Mouse (Mus musculus): ENCODE results near the gene Pola2. TPM values are rescaled to one million over a fixed set of nuclear protein-coding genes. Genes with fewer than 3 reads are reported as not detected.

The Pola2 gene
- polyA plus RNA-seq, 1 experiment, result 16.8 TPM

- H3K27ac ChIP-seq (ENCODE audit: insufficient read depth, low read length), result peak overlapping the region; percentile 40
- peak; percentile 99 for DNase-seq
- TF ChIP-seq POLR2A (IDR thresholded peaks at IDR 0.05; ENCODE audit: borderline replicate concordance, insufficient read depth, low read length), result peak; percentile 97; the same call in 1 of the 2 replicates
- TF ChIP-seq CTCF (IDR thresholded peaks at IDR 0.05; ENCODE audit: borderline replicate concordance, insufficient read depth, low read depth, low read length), result no peak
- peaks cover 8% of the 10 kb centered on the region for H3K4me1 ChIP-seq (ENCODE audit: control insufficient read depth, insufficient read depth, low read length)
- H3K4me3 ChIP-seq (replicated peaks; ENCODE audit: insufficient read depth, low read depth, low read length), result peak overlapping the region; percentile 87
- H3K27me3 ChIP-seq (ENCODE audit: control insufficient read depth, insufficient read depth, low read length), result no peaks in the 10 kb centered on the region
- under 1% methylated on average over 59 of the region's 59 CpGs for WGBS
Observed at GRCm38 (mm10) chr19:5912103-5913006, 51.6 kb downstream of the Pola2 start.

- Histone ChIP-seq H3K4me3 (replicated peaks; ENCODE audit: insufficient read depth, low read depth, low read length) (peak overlapping the region; percentile 87), H3K27ac (ENCODE audit: insufficient read depth, low read length) (peak overlapping the region; percentile 21), H3K27me3 (ENCODE audit: control insufficient read depth, insufficient read depth, low read length) (no peaks in the 10 kb centered on the region), H3K4me1 (ENCODE audit: control insufficient read depth, insufficient read depth, low read length) (peaks cover 10% of the 10 kb centered on the region)
- WGBS, result 1% methylated on average over 14 of the region's 14 CpGs
- no peak for DNase-seq
- TF ChIP-seq CTCF (IDR thresholded peaks at IDR 0.05; ENCODE audit: borderline replicate concordance, insufficient read depth, low read depth, low read length) (no peak), POLR2A (IDR thresholded peaks at IDR 0.05; ENCODE audit: borderline replicate concordance, insufficient read depth, low read length) (no peak)
Observed at GRCm38 (mm10) chr19:5911430-5912102, 52.4 kb downstream of the Pola2 start.

- 5% methylated on average over 6 of the region's 6 CpGs for WGBS
- TF ChIP-seq POLR2A (IDR thresholded peaks at IDR 0.05; ENCODE audit: borderline replicate concordance, insufficient read depth, low read length) (no peak), CTCF (IDR thresholded peaks at IDR 0.05; ENCODE audit: borderline replicate concordance, insufficient read depth, low read depth, low read length) (no peak)
- no peak for DNase-seq
- no peak overlapping the region for H3K27ac ChIP-seq (ENCODE audit: insufficient read depth, low read length)
- H3K27me3 ChIP-seq (ENCODE audit: control insufficient read depth, insufficient read depth, low read length), result no peaks in the 10 kb centered on the region
- H3K4me1 ChIP-seq (ENCODE audit: control insufficient read depth, insufficient read depth, low read length), result peaks cover 10% of the 10 kb centered on the region
- H3K4me3 ChIP-seq (replicated peaks; ENCODE audit: insufficient read depth, low read depth, low read length), result peak overlapping the region; percentile 26
Observed at GRCm38 (mm10) chr19:5910221-5910620, 53.8 kb downstream of the Pola2 start.

GRCm38 (mm10) chr19:5907275-5907674 is 56.7 kb downstream of the Pola2 start:
- Histone ChIP-seq H3K4me3 (replicated peaks; ENCODE audit: insufficient read depth, low read depth, low read length) (no peak overlapping the region), H3K27ac (ENCODE audit: insufficient read depth, low read length) (no peak overlapping the region), H3K4me1 (ENCODE audit: control insufficient read depth, insufficient read depth, low read length) (peaks cover 10% of the 10 kb centered on the region), H3K27me3 (ENCODE audit: control insufficient read depth, insufficient read depth, low read length) (no peaks in the 10 kb centered on the region)
- DNase-seq, result no peak
- TF ChIP-seq POLR2A (IDR thresholded peaks at IDR 0.05; ENCODE audit: borderline replicate concordance, insufficient read depth, low read length) (no peak), CTCF (IDR thresholded peaks at IDR 0.05; ENCODE audit: borderline replicate concordance, insufficient read depth, low read depth, low read length) (no peak)
- 72% methylated on average over 3 of the region's 3 CpGs for WGBS

- 2% methylated on average over 36 of the region's 36 CpGs for WGBS
- no peaks in the 10 kb centered on the region for H3K27me3 ChIP-seq (ENCODE audit: control insufficient read depth, insufficient read depth, low read length)
- H3K4me1 ChIP-seq (ENCODE audit: control insufficient read depth, insufficient read depth, low read length), result peaks cover 3% of the 10 kb centered on the region; the same call in 1 of the 2 replicates
- H3K27ac ChIP-seq (ENCODE audit: insufficient read depth, low read length), result 0 out of 2 replicates have a peak within 1 kb of the TSS, but pooled peaks have one; percentile 6
- TF ChIP-seq POLR2A (IDR thresholded peaks at IDR 0.05; ENCODE audit: borderline replicate concordance, insufficient read depth, low read length) (peak; percentile 74), CTCF (IDR thresholded peaks at IDR 0.05; ENCODE audit: borderline replicate concordance, insufficient read depth, low read depth, low read length) (no peak)
- peak within 1 kb of the TSS; percentile 66 for H3K4me3 ChIP-seq (replicated peaks; ENCODE audit: insufficient read depth, low read depth, low read length)
- DNase-seq, result peak; percentile 97
Observed at GRCm38 (mm10) chr19:5894002-5894678, 69.9 kb downstream of the Pola2 start, which contains the start of gene Tigd3. TSS of gene Tigd3 (minus strand) at chr19:5894149.

- H3K4me3 ChIP-seq (replicated peaks; ENCODE audit: insufficient read depth, low read depth, low read length), result peak overlapping the region; percentile 66
- DNase-seq, result peak in 1 of 2 experiments; percentile 38
- TF ChIP-seq CTCF (IDR thresholded peaks at IDR 0.05; ENCODE audit: borderline replicate concordance, insufficient read depth, low read depth, low read length) (no peak), POLR2A (IDR thresholded peaks at IDR 0.05; ENCODE audit: borderline replicate concordance, insufficient read depth, low read length) (no peak)
- 0 out of 2 replicates have a peak overlapping the region, but pooled peaks have one; percentile 6 for H3K27ac ChIP-seq (ENCODE audit: insufficient read depth, low read length)
- WGBS, result 4% methylated on average over 31 of the region's 31 CpGs
- H3K4me1 ChIP-seq (ENCODE audit: control insufficient read depth, insufficient read depth, low read length), result peaks cover 3% of the 10 kb centered on the region; the same call in 1 of the 2 replicates
- no peaks in the 10 kb centered on the region for H3K27me3 ChIP-seq (ENCODE audit: control insufficient read depth, insufficient read depth, low read length)
Observed at GRCm38 (mm10) chr19:5893282-5894001, 70.6 kb downstream of the Pola2 start.

- Histone ChIP-seq H3K4me3 (replicated peaks; ENCODE audit: insufficient read depth, low read depth, low read length) (no peak overlapping the region), H3K4me1 (ENCODE audit: control insufficient read depth, insufficient read depth, low read length) (peaks cover 3% of the 10 kb centered on the region; the same call in 1 of the 2 replicates), H3K27ac (ENCODE audit: insufficient read depth, low read length) (no peak overlapping the region), H3K27me3 (ENCODE audit: control insufficient read depth, insufficient read depth, low read length) (no peaks in the 10 kb centered on the region)
- 63% methylated on average over 13 of the region's 13 CpGs for WGBS
- no peak for DNase-seq
- TF ChIP-seq POLR2A (IDR thresholded peaks at IDR 0.05; ENCODE audit: borderline replicate concordance, insufficient read depth, low read length), result no peak
- TF ChIP-seq CTCF (IDR thresholded peaks at IDR 0.05; ENCODE audit: borderline replicate concordance, insufficient read depth, low read depth, low read length), result no peak
Observed at GRCm38 (mm10) chr19:5892735-5893134, 71.3 kb downstream of the Pola2 start.
